ENCODE assay signal across 19 mouse cellular contexts in genomic region chr8:95281493-95281892, GRCm38 (mm10). TPM values are rescaled to one million over a fixed set of nuclear protein-coding genes. Genes with fewer than 3 reads are reported as not detected.
DNase-seq lines count a peak whose midpoint lies in the region; ATAC-seq lines count a peak whose summit lies in the region.
"Had no signal": no experiment of that assay in that cellular context is flagged by ENCODE, and none has a peak within 500 bp of the region (broad histone marks: within the 10 kb centered on the region; RNA-seq: fewer than 3 reads in every experiment).

No protein-coding gene starts in this region.

- intact Hi-C loops in left cerebral cortex, postnatal 14 days (cut with DNase I), result no loop called here
- intact Hi-C loops in left cerebral cortex, postnatal 36 days (cut with DNase I), result no loop called here

- peak; percentile 17 for DNase-seq in forebrain, embryonic 14.5 days (ENCODE audit: low spot score)
- DNase-seq in left cerebral cortex, postnatal 14 days (ENCODE audit: low spot score in 2 of 2), result peak; percentile 29 to 50
- DNase-seq in left cerebral cortex, postnatal 36 days (ENCODE audit: low spot score in 2 of 2), result no peak
- peak; percentile 61 to 79 for DNase-seq in right cerebral cortex, postnatal 10 days (ENCODE audit: low spot score in 2 of 2)
- DNase-seq in urinary bladder, postnatal 10 days (ENCODE audit: low spot score), result no peak
- DNase-seq in yolk sac, embryonic 10.5 days (ENCODE audit: low spot score), result no peak
- DNase-seq: kidney, adult 9 months; liver; thymus, adult 18-20 months had no signal

- no peak overlapping the region for H3K27ac ChIP-seq in forebrain, embryonic 14.5 days (ENCODE audit: low read depth, low read length)
- no peak overlapping the region for H3K27ac ChIP-seq in forebrain, embryonic 13.5 days
- 0 out of 2 replicates have a peak overlapping the region, but pooled peaks have one; percentile 10 for H3K27ac ChIP-seq in hindbrain, embryonic 15.5 days (replicated peaks)

- no peak overlapping the region for H3K4me2 ChIP-seq in forebrain, embryonic 14.5 days (ENCODE audit: low read length)
- H3K4me2 ChIP-seq in forebrain, embryonic 13.5 days, result no peak overlapping the region
- no peak overlapping the region for H3K4me2 ChIP-seq in hindbrain, embryonic 15.5 days

- H3K4me1 ChIP-seq in forebrain, embryonic 14.5 days (ENCODE audit: control insufficient read depth, insufficient read depth, low read length), result no peaks in the 10 kb centered on the region; the same call in 1 of the 2 replicates
- peaks cover 6% of the 10 kb centered on the region; the same call in 1 of the 2 replicates for H3K4me1 ChIP-seq in forebrain, embryonic 13.5 days
- H3K4me1 ChIP-seq in hindbrain, embryonic 15.5 days (replicated peaks), result peaks cover 9% of the 10 kb centered on the region

- ATAC-seq in forebrain, embryonic 14.5 days, result no peak
- ATAC-seq in forebrain, embryonic 13.5 days, result no peak
- ATAC-seq in hindbrain, embryonic 15.5 days (ENCODE audit: low FRiP score, low read depth), result peak; percentile 80
- ATAC-seq: lung, postnatal 0 days had no signal

- 58% methylated on average over 5 of the region's 5 CpGs for WGBS in forebrain, embryonic 14.5 days
- 52% methylated on average over 5 of the region's 5 CpGs for WGBS in forebrain, embryonic 13.5 days
- WGBS in hindbrain, embryonic 15.5 days, result 60% methylated on average over 5 of the region's 5 CpGs

- H3K9ac ChIP-seq in forebrain, embryonic 14.5 days (ENCODE audit: low read length), result no peak overlapping the region
- H3K9ac ChIP-seq in forebrain, embryonic 13.5 days, result no peak overlapping the region
- H3K9ac ChIP-seq in hindbrain, embryonic 15.5 days, result no peak overlapping the region

- no peaks in the 10 kb centered on the region for H3K36me3 ChIP-seq in forebrain, embryonic 14.5 days (ENCODE audit: control insufficient read depth, insufficient read depth, low read length)
- H3K36me3 ChIP-seq in forebrain, embryonic 13.5 days (ENCODE audit: poor library complexity, severe bottlenecking), result no peaks in the 10 kb centered on the region
- no peaks in the 10 kb centered on the region for H3K36me3 ChIP-seq in hindbrain, embryonic 15.5 days

- no peaks in the 10 kb centered on the region for H3K27me3 ChIP-seq in forebrain, embryonic 14.5 days (replicated peaks; ENCODE audit: control insufficient read depth, insufficient read depth, low read length)
- no peaks in the 10 kb centered on the region for H3K27me3 ChIP-seq in forebrain, embryonic 13.5 days
- no peaks in the 10 kb centered on the region for H3K27me3 ChIP-seq in hindbrain, embryonic 15.5 days

- H3K9me3 ChIP-seq in forebrain, embryonic 14.5 days (replicated peaks; ENCODE audit: control insufficient read depth, low read length), result no peaks in the 10 kb centered on the region
- no peaks in the 10 kb centered on the region; the same call in 1 of the 2 replicates for H3K9me3 ChIP-seq in forebrain, embryonic 13.5 days (replicated peaks)
- no peaks in the 10 kb centered on the region for H3K9me3 ChIP-seq in hindbrain, embryonic 15.5 days

- no peak overlapping the region for H3K4me3 ChIP-seq in forebrain, embryonic 14.5 days (ENCODE audit: low read depth, low read length)
- H3K4me3 ChIP-seq in forebrain, embryonic 13.5 days, result no peak overlapping the region
- no peak overlapping the region for H3K4me3 ChIP-seq in hindbrain, embryonic 15.5 days
- H3K4me3 ChIP-seq: erythroblast, embryonic 14.5 days had no signal

RNA-seq across cellular contexts. Expression of gene Cngb1, which starts 24.9 kb away (rescaled TPM):
- 0.52 and 0.58 TPM in 2 replicates for polyA plus RNA-seq in forebrain, embryonic 14.5 days (2014; fragmentation: Nextera tagmentation; extraction: Ambion mirVana)
- polyA plus RNA-seq in forebrain, embryonic 13.5 days (2015; fragmentation: Nextera tagmentation; extraction: Ambion mirVana), result 0.43 and 0.57 TPM in 2 replicates
- 1 to 10 TPM in 1 of 2 experiments, under 1 TPM in 1; 0.97 to 1.3 TPM for total RNA-seq in left cerebral cortex, postnatal 14 days (2021)
- total RNA-seq in left cerebral cortex, postnatal 36 days (2021), result under 1 TPM; 0.23 to 0.30 TPM
- polyA plus RNA-seq in hindbrain, embryonic 15.5 days (2015; fragmentation: Nextera tagmentation; extraction: Ambion mirVana), result 0.43 TPM in 2 replicates
- total RNA-seq: MEL; monocyte, adult 5-6 weeks had no signal
- polyA plus RNA-seq: erythroblast, embryonic 14.5 days had no signal

RNA-seq across cellular contexts. Expression of gene Tepp, which starts 28.9 kb away (rescaled TPM):
- polyA plus RNA-seq in forebrain, embryonic 14.5 days (2014; fragmentation: Nextera tagmentation; extraction: Ambion mirVana), result 0.80 and 1.0 TPM in 2 replicates
- polyA plus RNA-seq in forebrain, embryonic 13.5 days (2015; fragmentation: Nextera tagmentation; extraction: Ambion mirVana), result 0.39 and 1.1 TPM in 2 replicates
- under 1 TPM; 0.74 to 0.90 TPM for total RNA-seq in left cerebral cortex, postnatal 14 days (2021)
- total RNA-seq in left cerebral cortex, postnatal 36 days (2021), result not detected
- 2.3 and 3.6 TPM in 2 replicates for polyA plus RNA-seq in hindbrain, embryonic 15.5 days (2015; fragmentation: Nextera tagmentation; extraction: Ambion mirVana)
- total RNA-seq: common myeloid progenitor, adult 5-6 weeks; gastrocnemius, postnatal 4 days; heart, postnatal 25 days; MEL had no signal
- polyA plus RNA-seq: C2C12; erythroblast, embryonic 14.5 days had no signal

RNA-seq across cellular contexts. Expression of gene Zfp319, which starts 50.3 kb away (rescaled TPM):
- polyA plus RNA-seq in forebrain, embryonic 14.5 days (2014; fragmentation: Nextera tagmentation; extraction: Ambion mirVana), result 11.5 and 14.4 TPM in 2 replicates
- 15.3 and 16.0 TPM in 2 replicates for polyA plus RNA-seq in forebrain, embryonic 13.5 days (2015; fragmentation: Nextera tagmentation; extraction: Ambion mirVana)
- total RNA-seq in left cerebral cortex, postnatal 14 days (2021), result 10 to 100 TPM; 16.1 to 16.3 TPM
- total RNA-seq in left cerebral cortex, postnatal 36 days (2021), result 10 to 100 TPM; 15.6 to 16.3 TPM
- 15.2 and 16.5 TPM in 2 replicates for polyA plus RNA-seq in hindbrain, embryonic 15.5 days (2015; fragmentation: Nextera tagmentation; extraction: Ambion mirVana)

RNA-seq across cellular contexts. Expression of gene Usb1, which starts 50.6 kb away (rescaled TPM):
- polyA plus RNA-seq in forebrain, embryonic 14.5 days (2014; fragmentation: Nextera tagmentation; extraction: Ambion mirVana), result 40.0 and 45.8 TPM in 2 replicates
- polyA plus RNA-seq in forebrain, embryonic 13.5 days (2015; fragmentation: Nextera tagmentation; extraction: Ambion mirVana), result 43.7 and 45.8 TPM in 2 replicates
- 10 to 100 TPM; 14.4 to 19.3 TPM for total RNA-seq in left cerebral cortex, postnatal 14 days (2021)
- 10 to 100 TPM; 12.0 to 13.6 TPM for total RNA-seq in left cerebral cortex, postnatal 36 days (2021)
- polyA plus RNA-seq in hindbrain, embryonic 15.5 days (2015; fragmentation: Nextera tagmentation; extraction: Ambion mirVana), result 34.8 and 35.8 TPM in 2 replicates

Comparison
In these comparisons a context has a peak if more than half of its experiments do, and no peak if none do; other contexts are left out.
1. DNase-seq: peak in forebrain, embryonic 14.5 days (single experiment), left cerebral cortex, postnatal 14 days (2 of 2) and right cerebral cortex, postnatal 10 days (2 of 2); none in left cerebral cortex, postnatal 36 days (0 of 2), urinary bladder, postnatal 10 days (single experiment) and yolk sac, embryonic 10.5 days (single experiment).